Mouse (Mus musculus) MEL-GATA-1-ER (cell line): ENCODE measurements around the gene Capza1.
"Not testable (repeated sequence)": the region's sequence is repeated elsewhere in the genome, so short reads cannot be mapped to it uniquely, and the experiment has no call there.

Experiments used
- DNase-seq: peaks from one replicate; pipeline ENCODE4 v3.0.0-alpha.2; 2012; ENCODE audit warnings: low read depth; ENCODE audit errors: extremely low read depth

The Capza1 gene

DNA sequence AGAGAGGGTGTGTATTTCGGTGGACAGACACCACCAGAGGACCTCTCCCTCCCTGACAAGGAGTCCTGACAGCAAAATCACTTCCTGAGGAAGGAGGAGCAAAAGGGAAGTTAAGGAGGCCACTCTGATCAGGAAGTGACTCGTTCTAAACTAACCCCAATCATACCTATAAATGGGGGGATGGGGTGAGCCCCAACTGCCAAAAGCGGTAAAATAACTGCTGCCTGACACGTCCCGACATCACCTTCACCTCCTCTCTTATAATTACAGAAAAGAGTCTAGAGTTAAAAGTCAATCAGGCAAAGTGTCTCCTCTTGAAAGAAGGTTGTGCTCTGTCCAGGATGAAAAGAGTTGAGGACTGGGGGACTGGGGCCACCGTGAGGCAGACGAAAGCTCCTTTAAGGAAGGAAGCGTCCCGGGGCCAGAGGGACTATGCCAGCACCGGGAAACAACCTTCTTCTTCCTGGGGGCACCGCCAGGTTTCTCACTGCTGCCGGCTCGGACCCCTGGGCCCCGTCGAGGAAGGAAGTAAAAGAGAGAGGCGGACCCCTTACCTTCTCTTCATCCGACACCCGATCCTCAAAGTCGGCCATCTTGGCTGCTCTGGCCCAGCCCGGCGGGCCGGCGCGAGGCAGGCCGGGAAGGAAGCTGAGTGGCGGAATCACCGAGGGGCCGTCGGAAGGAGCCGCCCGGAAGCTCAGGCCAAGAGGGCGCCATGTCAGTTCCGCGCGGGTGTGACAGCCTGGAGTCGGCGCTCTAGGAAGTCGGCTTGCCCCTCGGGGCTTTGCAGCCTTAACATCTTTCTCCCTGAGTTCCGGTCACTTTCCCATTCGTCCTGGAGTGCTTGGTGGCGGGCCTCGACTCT, at the start of gene Capza1, which contains the start of gene St7l:
Gene Capza1 (minus strand): TSS at position 720 of the 865 bp plus-strand sequence.
Gene St7l (plus strand): TSS at position 220 of the 865 bp plus-strand sequence.
- DNase-seq = peak; percentile 95

DNA sequence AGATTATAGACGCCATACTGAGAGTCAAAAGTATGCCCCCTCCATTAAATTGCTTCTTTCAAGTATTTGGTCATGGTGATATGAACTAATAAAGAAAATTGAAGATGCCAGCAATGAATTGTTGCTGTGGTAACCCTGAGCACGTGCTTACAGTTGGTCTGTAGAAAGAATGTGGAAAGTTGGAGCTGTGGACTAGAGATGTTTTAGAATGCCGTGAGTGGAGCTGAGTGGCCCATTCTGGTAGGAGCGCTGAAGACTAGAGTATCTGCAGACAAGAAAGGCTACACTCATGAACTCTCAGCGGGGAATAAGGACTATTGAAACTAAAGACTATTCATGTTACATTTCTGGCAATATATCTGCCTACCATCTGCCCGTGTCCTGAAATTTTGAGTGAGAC, 44.9 kb upstream of the Capza1 start:
- no peak for DNase-seq

DNA sequence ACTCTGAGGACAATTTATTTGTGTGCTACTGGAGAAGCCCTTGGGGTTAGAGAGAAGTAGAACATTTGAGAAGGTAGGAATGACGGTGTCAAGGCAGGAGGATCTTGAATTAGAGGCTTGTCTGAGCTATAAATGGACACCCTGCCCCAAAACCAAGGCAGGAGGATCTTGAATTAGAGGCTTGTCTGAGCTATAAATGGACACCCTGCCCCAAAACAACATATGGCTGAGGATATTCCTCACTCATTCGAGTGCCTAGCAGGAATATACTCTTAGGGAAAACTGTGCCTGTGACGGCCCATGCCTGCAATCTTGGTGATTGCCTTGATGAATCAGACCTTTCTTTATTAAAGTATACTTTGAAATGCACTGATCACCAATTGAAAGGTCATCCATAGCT, 41.7 kb upstream of the Capza1 start:
- no peak for DNase-seq

- DNase-seq = no peak
Measured at GRCm38 (mm10) chr3:104905389-104905788, 41.1 kb upstream of the Capza1 start.

DNA sequence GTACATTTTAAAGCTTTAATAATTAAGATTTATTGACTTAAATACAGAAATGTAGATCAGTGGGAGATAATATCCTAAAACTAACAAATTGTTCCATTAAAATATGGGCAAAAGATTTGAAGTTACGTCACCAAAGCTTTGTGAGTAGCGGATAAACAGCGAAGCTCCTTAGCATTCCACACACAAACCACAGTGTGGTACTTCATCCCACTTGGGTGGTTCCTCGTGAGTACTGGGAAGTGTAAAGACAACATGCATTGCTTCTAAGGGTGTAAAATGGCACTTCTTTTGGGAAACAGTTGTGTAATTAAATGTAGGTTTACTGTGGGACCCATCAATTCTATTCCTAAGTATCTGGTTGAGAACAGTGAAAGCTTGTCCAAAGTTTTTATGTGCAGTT, 36.8 kb upstream of the Capza1 start:
- no peak for DNase-seq

DNA sequence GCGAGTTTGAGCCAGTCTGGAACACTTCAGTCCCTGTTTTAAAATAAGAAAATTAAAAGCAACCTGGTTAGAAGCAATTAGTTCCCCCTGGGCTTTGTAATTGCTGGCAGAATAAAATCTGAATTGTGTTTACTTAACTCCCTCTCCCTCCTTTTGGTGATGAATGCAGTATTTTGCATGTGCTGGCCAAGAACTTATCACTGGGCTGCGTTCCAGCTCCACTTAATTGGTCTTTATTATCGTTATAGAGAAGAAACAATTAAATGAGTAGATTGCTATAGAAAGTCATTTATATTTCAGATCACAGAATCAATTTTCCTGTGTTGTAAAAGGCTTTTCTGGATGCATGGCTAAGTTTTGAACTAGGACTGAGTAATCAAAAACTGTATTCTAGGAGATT, 31.8 kb upstream of the Capza1 start:
- no peak for DNase-seq

- DNase-seq = no peak
Measured at GRCm38 (mm10) chr3:104888585-104888984, 24.3 kb upstream of the Capza1 start.

DNA sequence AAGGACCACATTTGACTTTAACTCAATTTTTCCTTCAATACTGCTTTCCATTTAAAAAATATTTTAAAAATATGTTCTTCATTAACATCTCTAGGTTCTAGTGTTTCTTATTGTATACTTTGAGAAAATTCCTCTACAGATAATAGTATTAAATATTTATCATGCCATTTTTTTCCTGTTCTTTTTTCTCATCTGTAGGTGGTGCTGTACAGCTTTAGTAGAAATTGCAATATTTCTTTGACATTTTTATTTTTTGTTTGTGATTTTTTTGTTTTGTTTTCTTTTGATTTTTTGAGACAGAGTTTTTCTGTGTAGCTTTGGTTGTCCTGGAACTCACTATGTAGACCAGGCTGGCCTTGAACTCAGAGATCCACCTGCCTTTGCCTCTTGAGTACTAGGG, 5.3 kb upstream of the Capza1 start:
- DNase-seq = no peak

DNA sequence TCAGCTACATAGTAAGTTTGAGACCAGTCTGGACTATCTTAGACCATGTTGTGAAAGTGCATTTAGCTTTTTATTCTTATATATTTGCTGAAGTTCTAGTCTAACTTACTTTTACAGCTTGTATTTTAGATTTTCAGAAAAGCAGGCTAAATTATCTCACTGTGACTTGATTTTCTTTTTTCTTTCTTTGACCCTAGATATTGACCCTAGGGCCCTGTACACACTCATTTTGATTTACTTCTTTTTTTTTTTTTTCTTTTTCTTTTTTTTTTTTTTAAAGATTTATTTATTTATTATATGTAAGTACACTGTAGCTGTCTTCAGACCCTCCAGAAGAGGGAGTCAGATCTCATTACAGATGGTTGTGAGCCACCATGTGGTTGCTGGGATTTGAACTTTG, 2.4 kb upstream of the Capza1 start:
- DNase-seq = not testable (repeated sequence)

GRCm38 (mm10) chr3:104865341-104865788, 1.1 kb upstream of the Capza1 start:
- DNase-seq = peak; percentile 82

DNA sequence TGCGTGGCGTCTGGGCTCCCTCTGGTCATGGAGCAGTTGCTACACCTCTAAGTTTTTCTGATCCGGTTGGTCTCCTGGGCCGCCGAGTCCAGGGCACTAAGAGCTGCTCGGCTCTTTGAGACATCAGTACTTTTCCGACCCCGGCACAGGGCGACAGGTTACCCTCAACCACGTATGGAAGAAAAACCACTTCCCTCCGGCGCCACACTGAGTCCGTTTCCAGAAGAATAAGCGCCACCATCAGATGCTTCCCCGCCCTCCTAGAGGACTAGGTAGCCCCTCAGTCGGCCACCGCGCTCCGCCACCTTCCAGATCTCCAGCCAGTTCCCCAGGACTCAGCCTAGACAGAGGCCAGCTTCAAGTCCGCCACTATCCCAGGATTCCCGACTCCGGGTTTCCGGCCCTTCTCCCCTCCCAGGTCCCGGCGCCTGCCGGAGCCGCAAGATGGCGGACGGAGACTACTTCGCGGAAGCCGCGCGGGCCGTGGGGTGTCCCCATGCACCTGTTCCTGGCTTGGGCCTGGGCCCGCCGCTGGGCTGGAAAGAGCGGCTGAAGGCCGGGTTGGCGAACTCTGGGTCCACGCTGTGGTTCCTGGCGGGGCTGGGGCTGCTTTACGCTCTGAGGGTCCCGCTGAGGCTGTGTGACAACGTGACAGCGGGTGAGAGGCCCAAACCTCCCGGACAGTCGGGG, 491 bp upstream of the Capza1 start:
- peak; percentile 65 for DNase-seq

DNA sequence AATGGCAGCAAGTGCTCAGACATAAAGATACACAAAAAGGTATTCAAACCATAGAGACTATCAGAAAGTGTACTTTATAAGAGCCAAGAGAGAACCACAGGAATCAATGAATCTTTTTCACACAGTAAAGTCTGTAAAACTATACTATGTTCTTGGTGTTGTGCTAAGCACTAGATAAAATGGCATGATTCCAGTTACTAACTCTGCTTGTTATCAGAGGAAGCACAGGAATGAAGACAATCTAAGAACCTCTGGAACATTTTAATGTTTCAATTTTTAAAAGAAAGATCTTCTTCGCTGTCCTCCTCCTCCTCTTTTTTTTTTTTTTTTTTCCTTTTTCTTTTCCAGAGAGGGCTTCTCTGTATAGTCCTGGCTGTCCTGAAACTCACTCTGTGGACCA, 5.7 kb downstream of the Capza1 start:
- peak; percentile 78 for DNase-seq

DNA sequence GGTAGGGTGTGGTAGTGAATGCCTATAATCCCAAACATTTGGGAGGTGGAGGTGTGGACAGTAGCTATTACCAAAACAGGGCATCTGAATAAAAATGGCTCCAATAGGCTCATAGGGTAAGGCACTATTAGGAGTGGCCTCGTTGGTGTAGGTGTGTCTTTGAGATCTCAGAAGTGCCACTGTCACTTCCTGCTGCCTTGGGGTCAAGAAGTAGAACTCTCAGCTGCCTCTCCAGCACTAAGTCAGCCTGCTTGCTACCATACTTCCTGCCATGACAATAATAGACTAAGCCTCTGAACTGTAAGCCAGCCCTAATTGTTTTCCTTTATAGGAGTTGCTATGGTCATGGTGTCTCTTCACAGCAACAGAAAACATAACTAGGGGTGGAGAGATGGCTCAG, 8.2 kb downstream of the Capza1 start:
- peak; percentile 32 for DNase-seq

GRCm38 (mm10) chr3:104854866-104855265, 9.4 kb downstream of the Capza1 start:
- DNase-seq = peak; percentile 95

GRCm38 (mm10) chr3:104854465-104854864, 9.8 kb downstream of the Capza1 start:
- DNase-seq = no peak

GRCm38 (mm10) chr3:104846601-104847000, 17.7 kb downstream of the Capza1 start:
- no peak for DNase-seq

DNA sequence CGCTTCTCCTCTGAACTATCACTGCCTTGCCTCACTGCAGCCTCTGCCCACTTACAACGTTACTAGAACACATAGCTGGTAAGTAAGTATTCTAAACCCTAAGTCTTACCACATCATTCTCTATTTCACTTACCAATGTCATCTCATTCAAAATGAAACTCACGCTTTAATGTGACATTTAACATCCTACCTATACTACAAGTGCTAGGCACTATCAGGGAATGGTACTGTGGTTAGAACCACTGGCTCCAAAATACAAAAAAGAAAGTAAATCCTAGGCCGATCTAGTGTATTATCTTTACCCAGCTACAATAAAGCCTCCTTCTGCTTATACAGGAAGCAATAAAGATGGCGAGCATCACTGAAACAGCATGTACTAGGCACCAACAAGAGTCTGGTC, 23.3 kb downstream of the Capza1 start:
- no peak for DNase-seq

GRCm38 (mm10) chr3:104835797-104836196, 28.5 kb downstream of the Capza1 start:
- no peak for DNase-seq

GRCm38 (mm10) chr3:104822413-104822812, 41.9 kb downstream of the Capza1 start:
- DNase-seq = no peak

- DNase-seq = no peak
Measured at GRCm38 (mm10) chr3:104820426-104820825, 43.9 kb downstream of the Capza1 start.

DNA sequence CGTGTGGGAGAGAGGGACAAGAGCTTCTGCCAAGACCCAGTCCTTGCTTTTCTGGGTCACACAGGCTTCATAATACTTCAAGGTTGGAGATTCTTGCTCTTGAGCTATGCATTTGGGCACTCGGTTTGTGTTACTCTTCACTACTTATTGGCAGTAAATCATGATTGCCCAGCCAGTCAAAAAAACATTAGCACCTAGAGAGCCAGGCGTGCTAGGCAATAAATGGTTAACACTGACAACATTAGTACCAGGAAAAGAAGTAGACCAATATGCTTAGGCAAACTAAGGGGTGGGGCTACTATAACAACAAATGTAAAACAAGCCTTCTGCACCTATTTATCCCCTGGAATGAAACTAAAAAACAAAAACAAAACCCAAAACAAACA, 45.6 kb downstream of the Capza1 start:
- no peak for DNase-seq

GRCm38 (mm10) chr3:104817991-104818748, 46.1 kb downstream of the Capza1 start, which contains the start of gene Mov10:
Gene Mov10, minus strand, starts transcription at chr3:104818563.
- peak; percentile 95 for DNase-seq
